Mouse (Mus musculus): ENCODE results near the gene Unc13a.
A peak's percentile ranks its signal among the peaks of the same experiment; 100 is the strongest.

- TF ChIP-seq CTCF (IDR thresholded peaks at IDR 0.05; ENCODE audit: control insufficient read depth, insufficient read depth, insufficient read length) (peak; percentile 21), MYOD1 (IDR thresholded peaks at IDR 0.05; ENCODE audit: control insufficient read depth, insufficient read length, low read depth) (no peak), USF1 (IDR thresholded peaks at IDR 0.05; ENCODE audit: low read depth) (no peak), MAX (IDR thresholded peaks at IDR 0.05) (peak; percentile 93), MYOG (IDR thresholded peaks at IDR 0.05; ENCODE audit: control insufficient read depth, extremely low read depth, insufficient read length) (no peak), FOSL1 (IDR thresholded peaks at IDR 0.05; ENCODE audit: insufficient read depth, low read length, poor library complexity, severe bottlenecking) (no peak)
Measured at GRCm38 (mm10) chr8:71629096-71629697, 42.4 kb downstream of the Unc13a start.
